In genomic region chr8:66391554-66391953, GRCm38 (mm10) we compare ENCODE assay signal across 16 mouse cellular contexts.
DNase-seq lines count a peak whose midpoint lies in the region; ATAC-seq lines count a peak whose summit lies in the region.
"Had no signal": no experiment of that assay in that cellular context is flagged by ENCODE, and none has a peak within 500 bp of the region (broad histone marks: within the 10 kb centered on the region; RNA-seq: fewer than 3 reads in every experiment).

No protein-coding gene starts in this region.

- peak; percentile 77 for ATAC-seq in monocyte, adult 5-6 weeks (replicated peaks; ENCODE audit: insufficient number of reproducible peaks, low FRiP score, low TSS enrichment, poor library complexity, severe bottlenecking)
- ATAC-seq: forebrain, embryonic 14.5 days; intestine, embryonic 15.5 days; midbrain, embryonic 16.5 days had no signal

- peak; percentile 5 for DNase-seq in gastrocnemius, adult 18-20 months (ENCODE audit: low spot score)
- no peak for DNase-seq in gastrocnemius, postnatal 25 days
- peak; percentile 18 for DNase-seq in left cerebral cortex, adult 11 months (ENCODE audit: low spot score)
- no peak for DNase-seq in left cerebral cortex, postnatal 36 days (ENCODE audit: low spot score in 2 of 2)
- peak; percentile 11 to 25 for DNase-seq in heart, postnatal 36 days
- no peak for DNase-seq in retina, postnatal 1 day
- DNase-seq in urinary bladder, postnatal 14 days (ENCODE audit: low spot score) = no peak
- DNase-seq: adrenal gland, postnatal 14 days; cerebellum, adult 11 months; gastrocnemius, postnatal 36 days; kidney, postnatal 14 days; lung, embryonic 14.5 days had no signal

- intact Hi-C loops in left cerebral cortex, postnatal 36 days (cut with DNase I) = no loop called here
- intact Hi-C loops in heart, postnatal 36 days (cut with DNase I) = no loop called here

Comparison
In these comparisons a context has a peak if more than half of its experiments do, and no peak if none do; other contexts are left out.
1. DNase-seq: peak in gastrocnemius, adult 18-20 months (single experiment), left cerebral cortex, adult 11 months (single experiment) and heart, postnatal 36 days (2 of 2); none in gastrocnemius, postnatal 25 days (single experiment), left cerebral cortex, postnatal 36 days (0 of 2), retina, postnatal 1 day (single experiment) and urinary bladder, postnatal 14 days (single experiment).